Mouse (Mus musculus) testis, postnatal 10 days (tissue): Measurements from ENCODE around the gene Camta1.

Experiments
- DNase-seq: peaks from one replicate; pipeline ENCODE4 v3.0.0; 2021; ENCODE audit warnings: low spot score

Gene Camta1

GRCm38 (mm10) chr4:151448341-151448740 lies 413.3 kb downstream of the Camta1 start:
- no peak for DNase-seq

GRCm38 (mm10) chr4:151444665-151445064 lies 417.0 kb downstream of the Camta1 start:
- no peak for DNase-seq

- DNase-seq, result no peak
Observed at GRCm38 (mm10) chr4:151438561-151438960, 423.1 kb downstream of the Camta1 start.

GRCm38 (mm10) chr4:151437859-151438258 lies 423.8 kb downstream of the Camta1 start:
- no peak for DNase-seq

- DNase-seq, result no peak
Observed at GRCm38 (mm10) chr4:151425133-151425532, 436.5 kb downstream of the Camta1 start.

GRCm38 (mm10) chr4:151422922-151423321 lies 438.8 kb downstream of the Camta1 start:
- no peak for DNase-seq

GRCm38 (mm10) chr4:151422361-151422760 lies 439.3 kb downstream of the Camta1 start:
- no peak for DNase-seq

GRCm38 (mm10) chr4:151418344-151418875 lies 443.3 kb downstream of the Camta1 start:
- DNase-seq, result no peak

- no peak for DNase-seq
Observed at GRCm38 (mm10) chr4:151415812-151416211, 445.9 kb downstream of the Camta1 start.

- no peak for DNase-seq
Observed at GRCm38 (mm10) chr4:151415376-151415775, 446.3 kb downstream of the Camta1 start.

GRCm38 (mm10) chr4:151414952-151415351 lies 446.7 kb downstream of the Camta1 start:
- DNase-seq, result no peak

- no peak for DNase-seq
Observed at GRCm38 (mm10) chr4:151411641-151412061, 450.0 kb downstream of the Camta1 start.

- no peak for DNase-seq
Observed at GRCm38 (mm10) chr4:151411016-151411415, 450.7 kb downstream of the Camta1 start.

GRCm38 (mm10) chr4:151409291-151409690 lies 452.4 kb downstream of the Camta1 start:
- no peak for DNase-seq

GRCm38 (mm10) chr4:151408811-151409210 lies 452.9 kb downstream of the Camta1 start:
- DNase-seq, result no peak

- no peak for DNase-seq
Observed at GRCm38 (mm10) chr4:151408246-151408645, 453.4 kb downstream of the Camta1 start.

GRCm38 (mm10) chr4:151407129-151407528 lies 454.5 kb downstream of the Camta1 start:
- DNase-seq, result no peak

- DNase-seq, result no peak
Observed at GRCm38 (mm10) chr4:151404581-151405256, 457.0 kb downstream of the Camta1 start.

GRCm38 (mm10) chr4:151401685-151402397 lies 459.8 kb downstream of the Camta1 start:
- DNase-seq, result no peak

- DNase-seq, result no peak
Observed at GRCm38 (mm10) chr4:151396536-151396935, 465.1 kb downstream of the Camta1 start.

- no peak for DNase-seq
Observed at GRCm38 (mm10) chr4:151389345-151389744, 472.3 kb downstream of the Camta1 start.

GRCm38 (mm10) chr4:151386701-151387451 lies 474.8 kb downstream of the Camta1 start:
- DNase-seq, result no peak
